In the genomic region with DNA sequence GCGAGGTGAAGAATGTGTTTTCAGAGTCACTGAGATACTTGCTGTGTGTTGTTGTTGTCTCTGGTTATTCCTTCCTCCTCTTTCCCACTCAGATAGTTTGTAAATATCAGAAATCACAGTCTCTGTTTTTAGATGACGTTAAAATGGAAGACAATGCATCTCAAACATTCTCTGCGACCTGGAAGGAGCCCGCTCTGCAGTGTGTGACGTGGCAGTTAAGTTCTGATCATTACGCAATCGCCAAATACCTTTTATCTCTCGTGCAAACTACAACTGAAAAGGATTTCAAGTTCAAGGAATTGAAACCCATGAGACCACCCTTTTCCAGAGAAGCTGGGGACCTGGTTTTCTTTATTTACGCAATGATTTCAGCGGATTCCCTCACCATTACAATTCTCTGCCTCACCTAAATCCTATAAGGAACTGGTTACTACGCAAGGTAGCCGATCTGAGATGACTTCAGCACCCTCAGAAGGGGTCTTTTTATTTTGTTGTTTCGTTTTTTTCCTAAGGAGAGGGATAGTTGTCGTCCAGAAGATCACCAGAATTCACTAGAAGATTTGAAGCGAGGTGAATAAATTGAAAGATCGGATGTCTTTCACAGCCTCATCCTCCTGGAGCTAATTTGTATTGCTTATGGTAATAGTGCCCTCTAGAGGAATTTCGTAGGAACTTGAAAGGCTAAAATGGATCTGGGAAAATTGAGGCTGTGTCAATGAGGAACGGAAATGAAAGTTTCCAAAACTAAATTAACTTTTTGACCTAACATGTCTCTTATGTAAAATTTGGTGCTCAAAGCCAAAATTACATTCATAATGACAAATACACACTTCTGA, we compare ENCODE assay signal across 10 mouse cellular contexts. TPM values are rescaled to one million over a fixed set of nuclear protein-coding genes. Genes with fewer than 3 reads are reported as not detected.
DNase-seq lines count a peak whose midpoint lies in the region; ATAC-seq lines count a peak whose summit lies in the region.
"Had no signal": no experiment of that assay in that cellular context is flagged by ENCODE, and none has a peak within 500 bp of the region (broad histone marks: within the 10 kb centered on the region; RNA-seq: fewer than 3 reads in every experiment).

No protein-coding gene starts in this region.

- no peaks in the 10 kb centered on the region for H3K9me3 ChIP-seq in heart, embryonic 11.5 days (replicated peaks; ENCODE audit: control insufficient read depth, low read length)
- H3K9me3 ChIP-seq in forebrain, embryonic 14.5 days (replicated peaks; ENCODE audit: control insufficient read depth, low read length), result no peaks in the 10 kb centered on the region

- no peak for ATAC-seq in heart, embryonic 11.5 days (replicated peaks; ENCODE audit: insufficient number of reproducible peaks, low FRiP score, low TSS enrichment)
- peak; percentile 63 for ATAC-seq in forebrain, embryonic 14.5 days
- ATAC-seq in megakaryocyte progenitor cell, adult 5-6 weeks (replicated peaks; ENCODE audit: poor library complexity), result peak; percentile 80

- H3K27me3 ChIP-seq in heart, embryonic 11.5 days (ENCODE audit: control insufficient read depth, insufficient read depth, low read length), result no peaks in the 10 kb centered on the region
- no peaks in the 10 kb centered on the region for H3K27me3 ChIP-seq in forebrain, embryonic 14.5 days (replicated peaks; ENCODE audit: control insufficient read depth, insufficient read depth, low read length)

- peak overlapping the region; percentile 45 for H3K4me2 ChIP-seq in heart, embryonic 11.5 days
- H3K4me2 ChIP-seq in forebrain, embryonic 14.5 days (ENCODE audit: low read length), result no peak overlapping the region

- 55% methylated on average over 18 of the region's 18 CpGs for WGBS in heart, embryonic 11.5 days (ENCODE audit: insufficient replicate concordance)
- 58% methylated on average over 18 of the region's 18 CpGs for WGBS in forebrain, embryonic 14.5 days

- intact Hi-C loops in heart, postnatal 25 days (cut with DNase I), result no loop called here

- H3K36me3 ChIP-seq in heart, embryonic 11.5 days (ENCODE audit: control insufficient read depth, insufficient read depth, low read length), result no peaks in the 10 kb centered on the region
- no peaks in the 10 kb centered on the region for H3K36me3 ChIP-seq in forebrain, embryonic 14.5 days (ENCODE audit: control insufficient read depth, insufficient read depth, low read length)

- DNase-seq in heart, postnatal 25 days (ENCODE audit: low spot score), result no peak
- DNase-seq in ES-CJ7 (ENCODE audit: low read depth, low spot score), result peak; percentile 58
- peak; percentile 83 for DNase-seq in forebrain, embryonic 14.5 days (ENCODE audit: low spot score)
- no peak for DNase-seq in adrenal gland, adult 2 months
- DNase-seq in left cerebral cortex, adult 11 months (ENCODE audit: low spot score), result no peak
- DNase-seq in kidney, postnatal 4 days, result no peak

- no peak overlapping the region for H3K9ac ChIP-seq in heart, embryonic 11.5 days (ENCODE audit: low read depth, low read length)
- no peak overlapping the region for H3K9ac ChIP-seq in forebrain, embryonic 14.5 days (ENCODE audit: low read length)

- H3K4me1 ChIP-seq in heart, embryonic 11.5 days (ENCODE audit: control insufficient read depth, insufficient read depth, low read length), result no peaks in the 10 kb centered on the region
- H3K4me1 ChIP-seq in forebrain, embryonic 14.5 days (ENCODE audit: control insufficient read depth, insufficient read depth, low read length), result no peaks in the 10 kb centered on the region

- no peak overlapping the region for H3K27ac ChIP-seq in heart, embryonic 11.5 days (ENCODE audit: low read depth, low read length)
- no peak overlapping the region for H3K27ac ChIP-seq in forebrain, embryonic 14.5 days (ENCODE audit: low read depth, low read length)

- H3K4me3 ChIP-seq in heart, embryonic 11.5 days (ENCODE audit: low read depth, low read length), result no peak overlapping the region
- no peak overlapping the region for H3K4me3 ChIP-seq in forebrain, embryonic 14.5 days (ENCODE audit: low read depth, low read length)

RNA-seq across cellular contexts. Expression of a gene that starts 9.8 kb away (rescaled TPM):
- 1.0 and 1.2 TPM in 2 replicates for polyA plus RNA-seq in heart, embryonic 11.5 days (2014; fragmentation: Nextera tagmentation; extraction: Ambion mirVana)
- total RNA-seq in heart, postnatal 25 days (2021), result not detected
- 0.10 TPM in 1 of 2 replicates, not detected in the other for polyA plus RNA-seq in forebrain, embryonic 14.5 days (2014; fragmentation: Nextera tagmentation; extraction: Ambion mirVana)
- not detected in 2 replicates for total RNA-seq in megakaryocyte progenitor cell, adult 5-6 weeks (2015)
- not detected in 2 replicates for total RNA-seq in megakaryocyte progenitor cell, adult 5-6 weeks (2017)
- total RNA-seq in adrenal gland, adult 2 months (2021), result 10 to 100 TPM in 1 of 2 experiments, under 1 TPM in 1; 0.17 to 52.1 TPM
- polyA plus RNA-seq in adrenal gland, adult 2 months (2012; rRNA removed), result 3.9 and 4.2 TPM in 2 replicates
- total RNA-seq: MEL; neutrophil, adult 5-6 weeks had no signal

Comparison
In these comparisons a context has a peak if more than half of its experiments do, and no peak if none do; other contexts are left out.
1. DNase-seq: peak in ES-CJ7 (single experiment) and forebrain, embryonic 14.5 days (single experiment); none in heart, postnatal 25 days (single experiment), adrenal gland, adult 2 months (single experiment), left cerebral cortex, adult 11 months (single experiment) and kidney, postnatal 4 days (0 of 2).